In genomic region chr9:42601445-42601844, GRCm38 (mm10) we compare ENCODE assay signal across 9 mouse cellular contexts.
DNase-seq lines count a peak whose midpoint lies in the region; ATAC-seq and TF ChIP-seq lines count a peak whose summit lies in the region.
"Had no signal": no experiment of that assay in that cellular context is flagged by ENCODE, and none has a peak within 500 bp of the region (broad histone marks: within the 10 kb centered on the region; RNA-seq: fewer than 3 reads in every experiment).

No protein-coding gene starts in this region.

- H3K9ac ChIP-seq in intestine, postnatal 0 days (ENCODE audit: low read depth, low read length), result no peak overlapping the region
- H3K9ac ChIP-seq in intestine, embryonic 15.5 days, result no peak overlapping the region
- no peak overlapping the region for H3K9ac ChIP-seq in neural tube, embryonic 13.5 days
- H3K9ac ChIP-seq: hindbrain, embryonic 15.5 days had no signal

- peak; percentile 69 for TF ChIP-seq CTCF in intestine, postnatal 0 days (IDR thresholded peaks at IDR 0.05; ENCODE audit: low read depth)
- 0 out of 2 replicates have a peak, but pooled peaks have one; percentile 20 for TF ChIP-seq CTCF in embryonic fibroblast, embryonic 13.5 days (IDR thresholded peaks at IDR 0.05; ENCODE audit: borderline replicate concordance, insufficient read depth, low read length)
- TF ChIP-seq CTCF in small intestine, adult 2 months (IDR thresholded peaks at IDR 0.05; ENCODE audit: extremely low read depth, insufficient read length, insufficient replicate concordance, low read depth, low read length), result peak; percentile 25; the same call in 1 of the 2 replicates

- DNase-seq in neural tube, embryonic 10.5 days (ENCODE audit: extremely low spot score, low spot score), result no peak
- DNase-seq in gastrocnemius, adult 8-10 months (ENCODE audit: low spot score in 2 of 2), result no peak
- DNase-seq: gastrocnemius, postnatal 25 days had no signal

- TF ChIP-seq POLR2A in embryonic fibroblast, embryonic 13.5 days (IDR thresholded peaks at IDR 0.05; ENCODE audit: low read depth, low read length), result no peak
- TF ChIP-seq POLR2A in small intestine, adult 2 months (IDR thresholded peaks at IDR 0.05; ENCODE audit: low read depth, low read length), result no peak

- H3K4me3 ChIP-seq in intestine, postnatal 0 days (ENCODE audit: low read depth, low read length), result no peak overlapping the region
- no peak overlapping the region for H3K4me3 ChIP-seq in intestine, embryonic 15.5 days (replicated peaks)
- H3K4me3 ChIP-seq in neural tube, embryonic 13.5 days, result no peak overlapping the region
- H3K4me3 ChIP-seq in embryonic fibroblast, embryonic 13.5 days (ENCODE audit: insufficient read depth, low read length), result no peak overlapping the region
- no peak overlapping the region for H3K4me3 ChIP-seq in small intestine, adult 2 months (ENCODE audit: low read depth, low read length)
- H3K4me3 ChIP-seq: hindbrain, embryonic 15.5 days had no signal

- no peak overlapping the region for H3K4me2 ChIP-seq in intestine, postnatal 0 days (replicated peaks; ENCODE audit: low read depth)
- no peak overlapping the region for H3K4me2 ChIP-seq in intestine, embryonic 15.5 days (replicated peaks)
- no peak overlapping the region for H3K4me2 ChIP-seq in neural tube, embryonic 13.5 days
- H3K4me2 ChIP-seq: hindbrain, embryonic 15.5 days had no signal

- no peaks in the 10 kb centered on the region for H3K36me3 ChIP-seq in intestine, postnatal 0 days (ENCODE audit: control insufficient read depth, insufficient read depth)
- no peaks in the 10 kb centered on the region for H3K36me3 ChIP-seq in intestine, embryonic 15.5 days
- no peaks in the 10 kb centered on the region for H3K36me3 ChIP-seq in neural tube, embryonic 13.5 days
- no peaks in the 10 kb centered on the region for H3K36me3 ChIP-seq in small intestine, adult 2 months (ENCODE audit: control insufficient read depth, insufficient read depth, low read length)
- H3K36me3 ChIP-seq: hindbrain, embryonic 15.5 days had no signal

- no peak overlapping the region for H3K27ac ChIP-seq in intestine, postnatal 0 days (ENCODE audit: low read depth, low read length)
- H3K27ac ChIP-seq in intestine, embryonic 15.5 days, result no peak overlapping the region
- 0 out of 2 replicates have a peak overlapping the region, but pooled peaks have one; percentile 28 for H3K27ac ChIP-seq in neural tube, embryonic 13.5 days (replicated peaks)
- H3K27ac ChIP-seq in embryonic fibroblast, embryonic 13.5 days (ENCODE audit: insufficient read depth, low read length), result no peak overlapping the region
- H3K27ac ChIP-seq in small intestine, adult 2 months (ENCODE audit: insufficient read depth, low read depth, low read length), result no peak overlapping the region
- H3K27ac ChIP-seq: hindbrain, embryonic 15.5 days had no signal

- H3K27me3 ChIP-seq in intestine, postnatal 0 days (replicated peaks; ENCODE audit: control insufficient read depth, insufficient read depth, low read length), result no peaks in the 10 kb centered on the region
- no peaks in the 10 kb centered on the region for H3K27me3 ChIP-seq in intestine, embryonic 15.5 days (replicated peaks)
- no peaks in the 10 kb centered on the region for H3K27me3 ChIP-seq in neural tube, embryonic 13.5 days
- H3K27me3 ChIP-seq in small intestine, adult 2 months (ENCODE audit: control insufficient read depth, insufficient read depth, low read length), result no peaks in the 10 kb centered on the region
- H3K27me3 ChIP-seq: hindbrain, embryonic 15.5 days had no signal

- no peaks in the 10 kb centered on the region for H3K4me1 ChIP-seq in intestine, postnatal 0 days (replicated peaks; ENCODE audit: control insufficient read depth, insufficient read depth, low read length)
- H3K4me1 ChIP-seq in intestine, embryonic 15.5 days (replicated peaks), result no peaks in the 10 kb centered on the region
- H3K4me1 ChIP-seq in neural tube, embryonic 13.5 days (replicated peaks), result peaks cover 22% of the 10 kb centered on the region
- no peaks in the 10 kb centered on the region for H3K4me1 ChIP-seq in embryonic fibroblast, embryonic 13.5 days (ENCODE audit: control insufficient read depth, insufficient read depth, low read length)
- H3K4me1 ChIP-seq in small intestine, adult 2 months (ENCODE audit: control insufficient read depth, insufficient read depth, insufficient read length, low read length), result no peaks in the 10 kb centered on the region

- WGBS in intestine, postnatal 0 days, result 55% methylated on average over 3 of the region's 3 CpGs
- 52% methylated on average over 3 of the region's 3 CpGs for WGBS in intestine, embryonic 15.5 days
- 19% methylated on average over 3 of the region's 3 CpGs for WGBS in neural tube, embryonic 13.5 days
- 30% methylated on average over 3 of the region's 3 CpGs for WGBS in small intestine, adult 2 months

- ATAC-seq in intestine, postnatal 0 days, result no peak
- no peak for ATAC-seq in intestine, embryonic 15.5 days
- ATAC-seq in neural tube, embryonic 13.5 days (ENCODE audit: low read depth), result no peak; the same call in 1 of the 2 replicates

- H3K9me3 ChIP-seq in intestine, postnatal 0 days (ENCODE audit: control insufficient read depth), result no peaks in the 10 kb centered on the region
- H3K9me3 ChIP-seq in intestine, embryonic 15.5 days, result no peaks in the 10 kb centered on the region
- H3K9me3 ChIP-seq in neural tube, embryonic 13.5 days, result no peaks in the 10 kb centered on the region
- H3K9me3 ChIP-seq: hindbrain, embryonic 15.5 days had no signal
